Mouse (Mus musculus): ENCODE measurements around the gene Nap1l3.
A peak's percentile ranks its signal among the peaks of the same experiment; 100 is the strongest.

Gene Nap1l3

GRCm38 (mm10) chrX:122396781-122397581, at the start of gene Nap1l3:
Nap1l3 (minus strand) TSS chrX:122397401.
- peak; percentile 84 for DNase-seq (ENCODE audit: low read depth, low spot score)

- DNase-seq (ENCODE audit: low read depth, low spot score): no peak
Measured at GRCm38 (mm10) chrX:122397652-122398051, 451 bp upstream of the Nap1l3 start.
